Mouse (Mus musculus) ZHBTc4 (cell line): ENCODE measurements around the gene Prkar1b.
A peak's percentile ranks its signal among the peaks of the same experiment; 100 is the strongest.

Source experiments
- DNase-seq: peaks from one replicate; pipeline ENCODE4 v3.0.0-alpha.2; 2011; ENCODE audit warnings: low read depth, low spot score

Prkar1b gene

GRCm38 (mm10) chr5:139149681-139150602 is at the start of gene Prkar1b, which contains the start of gene Dnaaf5:
Prkar1b (minus strand) TSS chr5:139150001.
Dnaaf5 (plus strand) TSS chr5:139150223.
- DNase-seq: peak; percentile 100

- no peak for DNase-seq
These were observed 49.8 kb upstream of the Prkar1b start for GRCm38 (mm10) chr5:139199636-139199994.

GRCm38 (mm10) chr5:139198779-139199178 is 49.0 kb upstream of the Prkar1b start:
- no peak for DNase-seq

- no peak for DNase-seq
These were observed 41.2 kb upstream of the Prkar1b start for GRCm38 (mm10) chr5:139190958-139191357.

- no peak for DNase-seq
These were observed 39.9 kb upstream of the Prkar1b start for GRCm38 (mm10) chr5:139189726-139190125.

- DNase-seq: no peak
These were observed 35.1 kb upstream of the Prkar1b start for GRCm38 (mm10) chr5:139184897-139185296.

GRCm38 (mm10) chr5:139183601-139184000 is 33.8 kb upstream of the Prkar1b start:
- no peak for DNase-seq

GRCm38 (mm10) chr5:139183131-139183530 is 33.3 kb upstream of the Prkar1b start:
- DNase-seq: no peak

- DNase-seq: peak; percentile 85
These were observed 29.3 kb upstream of the Prkar1b start for GRCm38 (mm10) chr5:139178895-139179631.

- DNase-seq: no peak
These were observed 25.1 kb upstream of the Prkar1b start for GRCm38 (mm10) chr5:139174556-139175547.

- no peak for DNase-seq
These were observed 24.3 kb upstream of the Prkar1b start for GRCm38 (mm10) chr5:139174141-139174540.

GRCm38 (mm10) chr5:139171929-139172328 is 22.1 kb upstream of the Prkar1b start:
- no peak for DNase-seq

- peak; percentile 84 for DNase-seq
These were observed 17.7 kb upstream of the Prkar1b start for GRCm38 (mm10) chr5:139167548-139167947.

- DNase-seq: peak; percentile 73
These were observed 17.1 kb upstream of the Prkar1b start for GRCm38 (mm10) chr5:139166781-139167361.

GRCm38 (mm10) chr5:139161632-139162031 is 11.8 kb upstream of the Prkar1b start:
- no peak for DNase-seq

GRCm38 (mm10) chr5:139160899-139161298 is 11.1 kb upstream of the Prkar1b start:
- no peak for DNase-seq

GRCm38 (mm10) chr5:139150603-139151031 is 816 bp upstream of the Prkar1b start:
- peak; percentile 73 for DNase-seq

GRCm38 (mm10) chr5:139149006-139149672 is 662 bp downstream of the Prkar1b start:
- DNase-seq: no peak

- no peak for DNase-seq
These were observed 2.4 kb downstream of the Prkar1b start for GRCm38 (mm10) chr5:139147178-139148078.
